Mouse (Mus musculus): ENCODE data around the gene Tspan12.

- TF ChIP-seq EP300 (IDR thresholded peaks at IDR 0.05; ENCODE audit: low read depth) (0 out of 2 replicates have a peak, but pooled peaks have one; percentile 8), CTCF (IDR thresholded peaks at IDR 0.05; ENCODE audit: low read depth) (no peak)
These were observed 46.3 kb downstream of the Tspan12 start for GRCm38 (mm10) chr6:21806005-21806404.
